Mouse (Mus musculus): ENCODE measurements around the gene Bin2. TPM values are rescaled to one million over a fixed set of nuclear protein-coding genes. Genes with fewer than 3 reads are reported as not detected.
"Not testable (repeated sequence)": the region's sequence is repeated elsewhere in the genome, so short reads cannot be mapped to it uniquely, and the experiment has no call there.

The Bin2 gene
- total RNA-seq, 2 experiments from 2014 or later, result 1.8 to 3.2 TPM

DNA sequence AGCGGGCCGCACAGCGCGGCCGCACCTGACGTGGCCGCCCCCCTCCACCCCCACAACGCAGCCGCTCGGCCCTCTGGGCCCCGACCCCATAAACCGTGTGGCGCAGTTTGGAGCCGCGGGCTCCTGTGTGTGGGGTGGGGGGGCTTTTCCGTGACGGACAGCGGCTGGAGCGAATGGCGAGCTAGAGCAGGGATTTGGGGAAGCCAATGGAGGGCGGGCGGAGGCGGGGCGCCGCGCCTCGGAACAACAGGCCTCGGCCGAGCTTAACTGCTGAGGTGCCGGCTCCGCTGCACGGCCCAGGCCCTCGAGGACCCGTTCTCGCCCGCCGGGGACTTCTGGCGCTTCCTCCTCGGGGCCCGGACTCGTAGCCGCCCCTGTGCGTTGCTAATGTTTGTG is 53.5 kb downstream of the Bin2 start:
- peak; percentile 93 to 95 for DNase-seq

DNA sequence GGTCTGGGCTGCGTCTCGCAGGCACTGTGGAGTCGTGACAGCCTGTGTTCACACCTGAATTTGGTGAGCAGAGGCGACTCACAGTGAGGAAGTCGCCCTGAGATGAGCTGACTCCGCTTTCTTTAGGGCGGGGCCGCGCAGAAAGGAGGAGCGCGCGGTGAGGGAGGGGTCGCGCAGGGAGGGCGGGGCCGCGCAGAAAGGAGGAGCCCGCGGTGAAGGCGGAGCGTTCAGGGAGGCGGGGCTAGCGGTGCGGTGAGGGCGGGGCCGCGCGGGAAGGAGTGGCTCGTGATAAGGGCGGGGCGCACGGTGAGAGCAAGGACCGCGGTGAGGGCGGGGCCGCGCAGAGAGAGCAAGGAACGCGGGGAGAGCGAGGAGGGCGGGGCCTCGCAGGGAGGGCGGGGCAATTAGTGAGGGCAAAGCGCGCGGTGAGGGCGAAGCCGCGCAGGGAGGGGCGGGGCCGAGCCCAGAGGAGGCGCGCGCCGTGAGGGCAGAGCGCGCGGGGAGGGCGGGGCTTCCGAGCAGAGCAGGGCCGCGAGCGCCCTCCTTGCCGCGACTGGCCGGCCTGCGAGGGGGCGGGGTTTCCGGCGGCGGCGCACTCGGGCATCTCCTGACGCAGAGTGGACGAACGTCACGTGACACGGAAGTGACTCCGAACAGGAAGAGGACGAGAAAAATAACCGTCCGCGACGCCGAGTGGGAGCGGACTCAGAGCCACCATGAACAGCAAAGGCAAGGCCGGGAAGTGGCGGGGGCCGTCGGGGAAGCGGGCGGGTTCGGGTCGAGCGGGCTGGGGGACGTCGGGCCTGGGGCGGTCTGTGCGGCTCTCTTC is 54.1 kb downstream of the Bin2 start, which contains the start of gene Dazap2:
Gene Dazap2 (plus strand): TSS at position 354 of the 829 bp plus-strand sequence.
- DNase-seq, result peak; percentile 99 to 100

DNA sequence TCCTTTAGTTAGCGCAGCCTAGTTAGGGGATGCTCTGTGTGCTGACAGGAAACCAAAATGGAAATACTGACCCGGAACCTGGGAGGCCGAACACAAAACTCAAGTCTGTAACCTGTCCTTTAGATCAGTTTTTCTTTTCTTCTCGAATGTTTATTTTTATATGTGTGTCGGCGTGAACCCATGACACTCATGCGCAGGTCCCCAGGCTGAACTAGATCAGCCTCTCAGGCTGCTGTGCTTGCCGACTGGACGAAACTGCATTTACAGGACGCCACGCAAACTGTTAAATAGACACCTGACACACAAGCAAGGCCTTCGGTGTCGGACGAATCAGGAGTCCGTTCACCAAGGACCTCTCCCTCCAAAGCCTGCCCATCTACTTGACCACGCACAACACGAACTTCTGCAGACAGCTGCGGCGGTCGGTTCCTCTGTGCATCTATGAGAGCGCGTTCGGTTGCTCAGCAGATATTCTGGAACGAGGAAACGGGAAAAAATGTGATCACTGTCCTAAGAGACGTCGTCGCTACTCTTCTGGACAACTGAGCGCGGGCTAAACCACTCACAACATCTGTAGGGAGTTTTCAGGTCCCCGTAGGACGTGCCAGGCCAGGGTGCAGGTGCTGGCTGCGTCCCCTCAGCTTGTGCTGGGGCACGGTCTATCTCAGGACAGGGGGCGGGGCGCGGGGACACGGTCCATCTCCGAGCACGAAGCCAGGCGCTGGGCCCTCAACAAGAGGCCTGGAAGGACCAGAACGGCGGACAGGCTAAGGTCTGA is 54.9 kb downstream of the Bin2 start:
- peak; percentile 37 to 84 for DNase-seq

DNA sequence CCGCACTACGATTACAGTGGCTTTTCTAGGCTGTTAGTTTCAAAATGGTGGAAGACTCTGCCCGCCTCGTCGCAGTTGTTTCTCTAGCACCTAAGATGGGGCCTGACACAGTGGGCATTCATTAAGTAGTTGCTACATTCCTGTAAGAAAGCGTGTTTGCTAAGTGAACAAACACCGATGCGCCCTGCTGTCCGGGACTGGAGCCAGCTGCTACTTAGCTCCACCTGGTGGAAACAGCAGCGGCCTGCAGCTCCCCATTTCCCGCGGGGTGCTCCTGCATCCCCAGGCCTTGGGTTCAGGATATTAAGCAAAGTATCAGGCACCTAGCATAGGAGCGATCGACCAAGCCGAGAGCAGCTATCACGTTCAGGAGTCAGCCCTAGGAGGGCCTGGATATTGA is 55.8 kb downstream of the Bin2 start:
- peak; percentile 85 to 86 for DNase-seq

DNA sequence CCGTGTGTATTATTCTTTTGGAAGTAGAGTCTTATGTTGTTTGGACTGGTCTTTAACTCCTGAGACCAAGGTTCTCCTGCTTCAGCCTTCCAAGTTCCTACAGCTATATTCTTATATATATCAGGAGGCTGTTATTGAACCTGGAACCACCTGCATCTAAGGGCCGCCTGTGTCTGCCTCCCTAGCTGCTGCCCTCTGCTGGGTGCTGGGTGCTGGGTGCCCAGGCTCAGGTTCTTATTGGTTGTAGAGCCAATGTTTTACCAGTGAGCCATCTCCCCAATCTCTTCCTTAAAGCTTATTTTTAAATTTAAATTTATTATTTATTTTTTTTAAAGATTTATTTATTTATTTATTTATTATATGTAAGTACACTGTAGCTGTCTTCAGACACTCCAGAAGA is 56.9 kb downstream of the Bin2 start:
- peak; percentile 46 to 71 for DNase-seq

DNA sequence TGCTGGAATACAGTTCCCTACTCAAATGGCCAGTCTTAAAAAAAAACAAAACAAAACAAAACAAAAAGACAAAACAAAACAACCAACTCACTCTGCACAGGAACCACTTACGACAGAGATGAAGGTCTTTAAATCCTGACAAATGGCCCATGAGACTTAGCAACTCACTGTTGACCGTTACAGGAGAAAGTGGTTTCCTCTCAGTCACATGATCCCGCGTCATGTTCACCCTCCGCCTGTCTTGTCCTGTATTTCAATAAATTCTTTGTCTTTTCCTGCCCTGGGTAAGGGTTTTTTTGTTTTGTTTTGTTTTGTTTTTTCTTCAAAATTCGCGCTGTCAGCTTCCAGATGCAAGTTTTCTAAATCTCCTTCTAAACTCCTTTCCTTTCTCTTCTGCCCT is 57.4 kb downstream of the Bin2 start:
- DNase-seq, result no peak

DNA sequence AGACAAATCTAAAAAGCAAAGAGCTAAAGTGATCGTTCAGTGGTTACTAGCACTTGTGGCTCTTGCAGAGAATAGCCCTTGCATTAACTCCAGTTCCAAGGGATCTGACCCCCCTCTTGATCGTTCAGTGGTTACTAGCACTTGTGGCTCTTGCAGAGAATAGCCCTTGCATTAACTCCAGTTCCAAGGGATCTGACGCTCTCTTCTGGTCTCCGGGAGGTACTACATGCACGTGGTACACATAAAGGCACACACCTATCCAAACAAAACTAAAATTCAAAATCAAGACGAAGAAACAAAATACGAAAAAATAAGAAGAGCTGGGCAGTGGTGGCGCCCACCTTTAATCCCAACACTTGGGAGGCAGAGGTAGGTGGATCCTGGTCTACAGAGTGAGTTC is 62.7 kb downstream of the Bin2 start:
- not testable (repeated sequence) for DNase-seq

DNA sequence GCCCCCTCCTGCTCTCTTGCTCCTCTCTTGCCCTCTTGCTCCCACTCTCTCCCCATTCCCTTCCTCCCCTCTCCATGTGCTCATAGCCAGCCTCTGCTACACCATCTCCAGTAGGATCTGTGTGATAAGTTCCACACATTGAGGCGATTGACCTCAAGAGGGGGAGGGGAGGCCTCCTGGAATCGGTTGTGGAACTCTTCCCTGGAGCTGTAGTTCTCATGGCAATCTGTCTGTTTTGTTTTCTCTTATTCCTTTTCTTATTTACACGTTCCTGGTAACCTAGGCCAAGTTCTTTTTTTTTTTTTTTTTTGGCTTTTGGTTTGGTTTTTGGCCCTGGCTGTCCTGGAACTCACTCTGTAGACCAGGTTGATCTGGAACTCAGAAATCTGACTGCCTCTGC is 67.7 kb downstream of the Bin2 start:
- DNase-seq, result no peak

DNA sequence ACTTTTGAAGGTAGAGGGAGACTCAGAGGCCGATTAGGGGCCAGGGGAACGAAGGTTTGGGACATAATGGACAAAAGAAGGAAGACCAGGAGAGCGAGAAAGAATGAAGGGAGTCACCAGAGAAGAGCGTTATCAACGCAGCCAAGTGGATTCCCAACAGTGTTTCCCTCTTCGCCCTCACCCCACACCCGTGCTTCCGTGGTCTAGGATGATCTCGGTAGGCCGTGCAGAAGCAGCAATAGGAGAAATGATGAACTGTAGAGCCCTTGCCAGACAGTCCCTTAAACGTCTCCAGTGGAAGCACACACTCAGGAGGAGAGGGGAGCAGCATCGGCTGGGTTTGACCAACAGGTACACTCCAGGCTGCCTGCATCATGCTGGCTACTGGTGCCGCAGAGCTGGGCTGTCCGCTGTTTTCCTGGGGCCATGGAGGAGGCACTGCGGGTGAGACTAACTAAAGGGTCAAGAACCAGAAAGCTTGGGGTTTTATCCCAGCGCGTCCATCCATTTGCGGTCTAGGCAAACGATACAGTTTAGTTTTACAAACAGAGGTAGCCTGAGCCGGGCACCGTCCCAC is 68.6 kb downstream of the Bin2 start:
- no peak for DNase-seq

DNA sequence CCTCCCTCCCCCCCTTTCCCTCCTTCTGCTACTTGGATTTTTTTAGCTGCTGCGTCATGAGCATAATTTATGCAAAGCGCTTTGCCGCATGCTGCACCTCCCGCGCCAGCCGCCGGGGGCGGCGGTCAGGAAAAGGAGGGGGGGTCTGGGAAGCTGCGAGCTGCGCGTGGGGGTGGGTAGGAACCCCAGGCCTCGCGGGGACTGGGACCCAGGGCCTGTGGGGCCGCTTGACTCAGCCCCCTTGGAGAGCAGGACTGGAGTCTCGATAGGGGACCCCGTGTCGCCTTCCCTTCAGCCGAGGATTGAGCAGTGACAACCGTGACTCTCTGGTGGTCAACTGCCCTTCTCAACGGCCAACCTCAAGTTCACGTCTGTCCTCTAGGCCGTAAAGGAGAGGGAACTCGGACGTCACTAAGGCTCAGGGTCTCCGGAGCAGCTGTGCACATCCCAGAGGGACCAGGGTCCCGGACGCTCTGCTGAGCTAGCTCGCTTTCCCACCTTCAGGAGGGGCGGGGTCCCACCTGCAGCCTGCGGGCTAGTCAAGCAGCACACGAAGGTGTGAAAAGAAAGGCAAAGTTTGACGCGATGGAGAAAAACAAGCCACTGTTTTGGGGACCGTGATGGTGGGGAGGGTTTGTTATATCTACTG is 69.2 kb downstream of the Bin2 start:
- DNase-seq, result peak; percentile 78 to 87

DNA sequence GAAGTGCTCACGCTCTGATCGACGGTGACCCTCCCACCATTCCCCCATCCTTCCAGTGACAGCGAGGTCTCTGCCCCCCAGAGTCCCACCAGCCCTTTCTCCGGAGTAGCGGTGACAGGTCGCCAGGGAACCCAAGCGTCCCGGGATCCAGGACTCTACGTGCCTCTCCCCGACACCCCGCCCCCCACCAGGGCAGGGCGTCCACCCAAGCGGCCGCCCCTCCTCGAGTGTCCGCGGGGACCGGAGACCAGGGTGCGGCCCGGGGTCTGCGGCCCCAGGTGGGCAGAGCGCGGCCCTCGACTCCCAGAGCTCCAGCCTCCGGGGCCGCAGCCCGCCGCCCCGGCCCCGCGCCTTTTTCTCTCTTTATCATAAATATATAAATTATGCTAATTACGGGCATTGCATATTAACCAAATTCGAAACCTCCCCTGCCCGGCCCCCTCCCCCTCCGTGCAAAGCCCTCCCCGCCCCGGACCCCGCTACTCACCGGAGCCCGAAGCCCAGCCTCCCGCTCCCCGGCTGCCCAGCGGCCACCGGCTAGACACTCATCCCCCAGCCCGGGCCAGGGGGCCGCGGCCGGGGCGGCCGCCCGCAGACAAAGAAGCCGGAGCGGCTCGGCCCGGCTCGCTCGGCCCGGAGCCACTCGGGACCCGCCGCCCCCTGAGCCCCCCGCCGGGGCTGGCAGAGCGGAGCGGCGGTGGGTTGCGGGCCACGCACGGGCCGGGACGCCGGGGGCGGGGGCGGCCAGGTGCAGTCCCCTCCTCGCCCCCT is 69.9 kb downstream of the Bin2 start, which contains the start of gene Pou6f1:
Gene Pou6f1 (minus strand): TSS at position 709 of the 771 bp plus-strand sequence.
- peak; percentile 67 to 82 for DNase-seq

DNA sequence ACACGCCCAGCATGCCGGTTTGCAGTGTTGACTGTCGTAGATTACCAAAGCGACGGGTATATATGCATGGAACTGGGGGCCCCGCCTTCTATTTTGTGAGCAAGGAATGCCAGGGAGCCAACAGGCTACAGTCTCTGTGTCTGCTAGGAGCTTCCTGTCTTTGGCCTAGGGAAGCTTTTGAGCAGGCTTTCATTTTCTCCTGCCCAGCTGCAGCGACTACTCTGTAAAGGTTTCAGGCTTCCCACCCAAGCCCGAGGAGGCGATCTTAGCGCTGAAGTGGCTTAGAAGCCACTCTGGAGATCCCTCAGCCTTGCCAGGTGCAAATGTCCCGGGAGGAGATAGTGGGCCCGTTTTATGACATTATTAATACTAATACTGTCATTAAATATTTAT is 70.5 kb downstream of the Bin2 start:
- peak; percentile 52 to 70 for DNase-seq

DNA sequence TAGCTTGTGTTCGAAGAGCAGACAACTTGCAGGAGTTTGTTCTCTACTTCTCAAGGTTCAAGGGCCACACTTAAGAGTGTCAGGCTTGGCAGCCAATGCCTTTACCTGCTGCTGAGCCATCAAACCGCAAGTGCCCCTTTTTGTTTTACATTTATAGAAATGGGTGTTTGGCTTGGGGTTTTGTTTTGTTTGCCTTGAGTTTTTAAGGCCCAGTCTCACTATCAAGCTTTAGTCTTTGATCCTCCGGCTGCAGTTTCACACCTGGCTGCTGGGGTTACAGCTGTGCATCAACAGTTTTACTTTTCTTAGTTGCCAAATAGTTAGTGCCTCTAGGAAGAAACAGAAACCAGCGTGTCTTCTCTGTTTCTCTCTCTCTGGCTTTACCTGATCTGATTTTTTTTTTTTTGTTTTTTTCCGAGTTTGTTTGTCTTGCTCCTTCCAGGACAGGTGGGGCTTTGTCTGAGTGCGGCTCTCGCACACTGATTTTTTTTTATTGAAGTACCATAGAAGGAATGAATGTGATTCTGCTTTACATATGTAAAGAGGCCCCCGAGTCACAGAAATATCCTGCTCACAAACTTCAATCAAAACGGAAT is 71.0 kb downstream of the Bin2 start:
- no peak for DNase-seq

DNA sequence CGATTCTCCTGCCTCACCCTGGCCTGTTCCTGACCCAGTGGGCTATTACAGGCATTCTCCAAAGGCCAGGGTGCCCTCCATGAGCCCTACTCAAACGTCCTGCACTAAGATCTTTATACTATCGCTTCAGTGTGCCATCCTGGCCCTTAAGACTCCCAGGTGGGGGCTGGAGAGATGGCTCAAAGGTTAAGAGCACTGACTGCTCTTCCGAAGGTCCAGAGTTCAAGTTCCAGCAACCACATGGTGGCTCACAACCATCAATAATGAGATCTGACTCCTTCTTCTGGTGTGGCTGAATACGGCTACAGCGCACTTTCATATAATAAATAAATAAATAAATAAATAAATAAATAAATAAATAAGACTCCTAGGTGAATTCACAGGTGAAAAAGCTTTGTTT is 76.5 kb downstream of the Bin2 start:
- no peak for DNase-seq

Small RNA genes lying within 50 kb of the gene (microRNA-seq; reads per million reads assigned to microRNA genes)
- not detected for gene Mir6961

Other genes starting within 250 kb of the Bin2 start
- not detected for gene Gm5475, start 247.4 kb downstream of the Bin2 start, total RNA-seq (2021)
- gene Slc11a2, start 244.5 kb downstream of the Bin2 start, total RNA-seq (2021), result 100 to 1,000 TPM in 1 of 2 experiments, 10 to 100 TPM in 1; 98.5 to 112 TPM
- gene Letmd1, start 200.5 kb downstream of the Bin2 start, total RNA-seq (2021), result 100 to 1,000 TPM; 138 to 150 TPM
- 1 to 10 TPM; 5.4 to 5.8 TPM for gene Csrnp2, start 174.1 kb downstream of the Bin2 start, total RNA-seq (2021)
- 10 to 100 TPM; 17.6 to 20.0 TPM for gene Tfcp2, start 117.5 kb downstream of the Bin2 start, total RNA-seq (2021)
- gene Pou6f1, start 69.6 kb downstream of the Bin2 start, total RNA-seq (2021), result 10 to 100 TPM; 12.4 to 15.8 TPM
- 100 to 1,000 TPM; 188 to 248 TPM for gene Dazap2, start 54.2 kb downstream of the Bin2 start, total RNA-seq (2021)
- gene Smagp, start 32.6 kb downstream of the Bin2 start, total RNA-seq (2021), result 10 to 100 TPM; 37.5 to 49.6 TPM
- gene Cela1, start 18.4 kb upstream of the Bin2 start, total RNA-seq (2021), result 10 to 100 TPM; 60.2 to 64.9 TPM
- 1 to 10 TPM; 4.1 to 5.9 TPM for gene Galnt6, start 59.8 kb upstream of the Bin2 start, total RNA-seq (2021)
- gene Slc4a8, start 92.2 kb upstream of the Bin2 start, total RNA-seq (2021), result 1 to 10 TPM; 6.1 to 7.9 TPM
- gene Scn8a, start 200.3 kb upstream of the Bin2 start, total RNA-seq (2021), result 1 to 10 TPM; 2.8 to 3.1 TPM

Data from adrenal gland, postnatal 36 days (tissue).